8 mouse cellular contexts compared by ENCODE assay signal in the genomic region with DNA sequence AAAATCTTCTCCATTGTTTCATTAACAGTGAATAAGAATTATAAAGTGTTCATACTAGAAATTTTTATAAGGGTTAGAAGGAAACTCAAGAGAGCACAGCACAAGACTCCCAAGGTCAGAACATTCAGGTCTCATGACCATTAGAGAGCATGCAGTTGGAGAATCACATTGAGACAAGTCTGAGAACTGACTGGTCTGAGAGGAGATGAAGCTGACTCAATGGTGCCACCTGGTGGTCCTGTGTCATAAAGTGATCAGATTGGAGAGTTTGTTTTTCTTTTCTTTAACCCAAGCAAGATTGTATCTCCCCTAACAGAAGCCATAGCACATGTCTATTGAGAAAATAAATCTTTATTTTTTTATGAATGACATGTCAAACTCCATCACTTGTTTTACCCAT.
DNase-seq lines count a peak whose midpoint lies in the region; ATAC-seq and TF ChIP-seq lines count a peak whose summit lies in the region.

No protein-coding gene starts in this region.

- H3K27ac ChIP-seq in liver, embryonic 12.5 days = no peak overlapping the region
- H3K27ac ChIP-seq in forebrain, postnatal 0 days (ENCODE audit: low read depth, low read length) = no peak overlapping the region
- H3K27ac ChIP-seq in intestine, embryonic 16.5 days (ENCODE audit: low read length) = no peak overlapping the region
- no peak overlapping the region for H3K27ac ChIP-seq in midbrain, embryonic 11.5 days (ENCODE audit: low read depth, low read length)
- H3K27ac ChIP-seq in stomach, postnatal 0 days (replicated peaks) = no peak overlapping the region

- H3K4me3 ChIP-seq in liver, embryonic 12.5 days = no peak overlapping the region
- no peak overlapping the region for H3K4me3 ChIP-seq in forebrain, postnatal 0 days (ENCODE audit: low read depth, low read length)
- H3K4me3 ChIP-seq in intestine, embryonic 16.5 days (ENCODE audit: low read length) = no peak overlapping the region
- H3K4me3 ChIP-seq in midbrain, embryonic 11.5 days (ENCODE audit: low read depth, low read length) = no peak overlapping the region
- H3K4me3 ChIP-seq in stomach, postnatal 0 days (ENCODE audit: low read depth, low read length) = no peak overlapping the region

- H3K9me3 ChIP-seq in liver, embryonic 12.5 days (replicated peaks) = no peaks in the 10 kb centered on the region
- H3K9me3 ChIP-seq in forebrain, postnatal 0 days (ENCODE audit: low read length) = no peaks in the 10 kb centered on the region
- no peaks in the 10 kb centered on the region for H3K9me3 ChIP-seq in intestine, embryonic 16.5 days (ENCODE audit: control insufficient read depth, low read length)
- no peaks in the 10 kb centered on the region for H3K9me3 ChIP-seq in midbrain, embryonic 11.5 days (ENCODE audit: control insufficient read depth, low read length)
- H3K9me3 ChIP-seq in stomach, postnatal 0 days (ENCODE audit: control insufficient read depth, low read length) = no peaks in the 10 kb centered on the region

- H3K4me1 ChIP-seq in liver, embryonic 12.5 days = no peaks in the 10 kb centered on the region
- no peaks in the 10 kb centered on the region for H3K4me1 ChIP-seq in forebrain, postnatal 0 days (ENCODE audit: insufficient read depth)
- peaks cover 4% of the 10 kb centered on the region; the same call in 1 of the 2 replicates for H3K4me1 ChIP-seq in intestine, embryonic 16.5 days (ENCODE audit: control insufficient read depth, insufficient read depth, low read length)
- no peaks in the 10 kb centered on the region for H3K4me1 ChIP-seq in midbrain, embryonic 11.5 days (ENCODE audit: control insufficient read depth, insufficient read depth, low read length)
- H3K4me1 ChIP-seq in stomach, postnatal 0 days (replicated peaks; ENCODE audit: control insufficient read depth, insufficient read depth) = no peaks in the 10 kb centered on the region

- H3K9ac ChIP-seq in liver, embryonic 12.5 days = no peak overlapping the region
- no peak overlapping the region for H3K9ac ChIP-seq in forebrain, postnatal 0 days
- no peak overlapping the region for H3K9ac ChIP-seq in intestine, embryonic 16.5 days (ENCODE audit: low read depth, low read length)
- no peak overlapping the region for H3K9ac ChIP-seq in midbrain, embryonic 11.5 days (ENCODE audit: low read length)
- H3K9ac ChIP-seq in stomach, postnatal 0 days (ENCODE audit: low read length) = no peak overlapping the region

- TF ChIP-seq EP300 in stomach, postnatal 0 days (optimal IDR thresholded peaks at IDR 0.05) = no peak

- peak; percentile 47 for DNase-seq in liver
- peak; percentile 68 to 74 for DNase-seq in cerebellum, adult 18-20 months
- DNase-seq in forebrain, postnatal 0 days = peak; percentile 86
- DNase-seq in left cerebral cortex, adult 9 months (ENCODE audit: low spot score in 2 of 2) = peak; percentile 13 to 78
- peak; percentile 94 for DNase-seq in midbrain, embryonic 11.5 days (ENCODE audit: low spot score, missing footprints)
- DNase-seq in stomach, postnatal 0 days (ENCODE audit: low spot score) = peak; percentile 55

- peak; percentile 83 for TF ChIP-seq CTCF in forebrain, postnatal 0 days (IDR thresholded peaks at IDR 0.05; ENCODE audit: low read depth)
- TF ChIP-seq CTCF in stomach, postnatal 0 days (IDR thresholded peaks at IDR 0.05; ENCODE audit: low read depth) = peak; percentile 83

- H3K4me2 ChIP-seq in liver, embryonic 12.5 days = no peak overlapping the region
- no peak overlapping the region for H3K4me2 ChIP-seq in forebrain, postnatal 0 days (ENCODE audit: low read depth)
- no peak overlapping the region for H3K4me2 ChIP-seq in intestine, embryonic 16.5 days (ENCODE audit: low read depth, low read length)
- H3K4me2 ChIP-seq in midbrain, embryonic 11.5 days = no peak overlapping the region
- H3K4me2 ChIP-seq in stomach, postnatal 0 days (replicated peaks; ENCODE audit: low read depth) = no peak overlapping the region

- no peaks in the 10 kb centered on the region for H3K36me3 ChIP-seq in liver, embryonic 12.5 days
- H3K36me3 ChIP-seq in forebrain, postnatal 0 days (ENCODE audit: insufficient read depth) = no peaks in the 10 kb centered on the region
- H3K36me3 ChIP-seq in intestine, embryonic 16.5 days (ENCODE audit: control insufficient read depth, insufficient read depth, low read length) = no peaks in the 10 kb centered on the region
- no peaks in the 10 kb centered on the region for H3K36me3 ChIP-seq in midbrain, embryonic 11.5 days (ENCODE audit: control insufficient read depth, insufficient read depth, low read length)
- no peaks in the 10 kb centered on the region for H3K36me3 ChIP-seq in stomach, postnatal 0 days (ENCODE audit: control insufficient read depth, insufficient read depth, low read length)

- ATAC-seq in liver, embryonic 12.5 days = no peak
- ATAC-seq in forebrain, postnatal 0 days = peak; percentile 78
- 0 out of 2 replicates have a peak, but pooled peaks have one; percentile 50 for ATAC-seq in intestine, embryonic 16.5 days
- ATAC-seq in midbrain, embryonic 11.5 days (ENCODE audit: low FRiP score) = peak; percentile 79; the same call in 1 of the 2 replicates
- ATAC-seq in stomach, postnatal 0 days (ENCODE audit: low FRiP score, low TSS enrichment) = 0 out of 2 replicates have a peak, but pooled peaks have one; percentile 24

- H3K27me3 ChIP-seq in liver, embryonic 12.5 days (replicated peaks) = no peaks in the 10 kb centered on the region
- H3K27me3 ChIP-seq in forebrain, postnatal 0 days (ENCODE audit: insufficient read depth, low read length) = no peaks in the 10 kb centered on the region
- H3K27me3 ChIP-seq in intestine, embryonic 16.5 days (replicated peaks; ENCODE audit: control insufficient read depth, insufficient read depth, low read length) = no peaks in the 10 kb centered on the region
- H3K27me3 ChIP-seq in midbrain, embryonic 11.5 days (ENCODE audit: control insufficient read depth, insufficient read depth, low read length) = no peaks in the 10 kb centered on the region
- no peaks in the 10 kb centered on the region for H3K27me3 ChIP-seq in stomach, postnatal 0 days (ENCODE audit: control insufficient read depth, insufficient read depth, low read length)
